Mouse (Mus musculus): ENCODE measurements around the gene Pip4k2c.

GRCm38 (mm10) chr10:127211414-127211854 lies at the start of gene Pip4k2c:
- TF ChIP-seq CTCF (IDR thresholded peaks at IDR 0.05; ENCODE audit: extremely low read depth, insufficient read length, insufficient replicate concordance, low read depth, low read length): no peak
- no peak for TF ChIP-seq POLR2A (IDR thresholded peaks at IDR 0.05; ENCODE audit: low read depth, low read length)

Data from small intestine, adult 2 months (tissue).